Mouse (Mus musculus): Measurements from ENCODE around the gene Jade1.

Jade1 gene

DNA sequence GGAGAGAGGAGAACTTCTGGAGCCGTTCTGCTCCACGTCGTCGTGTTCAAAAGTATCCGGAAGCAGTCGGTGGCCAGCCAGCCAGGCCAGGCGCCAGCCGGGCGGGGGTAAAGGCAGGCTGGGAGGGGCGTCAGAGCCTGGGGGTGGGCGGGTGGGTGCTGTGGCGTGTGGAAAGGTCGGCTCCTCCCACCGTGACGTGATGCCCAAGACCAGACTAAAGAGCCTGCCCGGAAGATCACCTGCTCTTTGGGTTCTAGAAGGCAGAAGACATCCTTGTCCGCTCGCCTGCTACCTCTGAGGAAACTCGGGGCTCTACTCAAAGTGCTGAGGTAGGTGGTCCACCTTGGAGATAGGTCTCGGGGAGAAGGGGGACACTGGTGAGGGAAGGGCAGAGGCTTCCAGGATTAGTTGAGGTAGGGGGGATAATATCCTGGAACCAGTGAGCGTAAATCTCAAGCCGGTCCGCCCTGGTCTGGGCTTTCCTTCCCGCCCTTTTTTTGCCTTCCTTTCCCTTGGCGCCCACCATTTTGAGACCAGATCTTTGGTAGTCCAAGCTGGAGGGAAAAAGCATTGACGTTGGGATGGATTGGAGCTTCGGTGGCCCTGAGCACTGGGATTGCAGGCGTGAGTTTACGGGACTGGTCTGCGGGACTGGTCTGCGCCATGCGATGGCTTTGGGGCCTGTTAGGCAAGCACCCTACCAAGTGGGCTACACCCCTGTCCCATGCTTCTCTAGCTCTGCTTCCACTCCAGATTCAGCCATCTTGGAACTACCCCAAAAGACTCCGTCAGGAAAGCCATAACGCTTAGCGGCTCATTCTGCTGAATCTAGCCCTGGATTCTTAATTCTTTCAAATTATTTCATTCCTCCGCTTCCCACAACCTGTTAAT is at the start of gene Jade1:
TSS of gene Jade1 (plus strand) at position 241 of the 891 bp plus-strand sequence.
- DNase-seq (ENCODE audit: low spot score in 2 of 2) = no peak

- DNase-seq (ENCODE audit: low spot score in 2 of 2) = no peak
Observed at GRCm38 (mm10) chr3:41509441-41509840, 46.1 kb upstream of the Jade1 start.

DNA sequence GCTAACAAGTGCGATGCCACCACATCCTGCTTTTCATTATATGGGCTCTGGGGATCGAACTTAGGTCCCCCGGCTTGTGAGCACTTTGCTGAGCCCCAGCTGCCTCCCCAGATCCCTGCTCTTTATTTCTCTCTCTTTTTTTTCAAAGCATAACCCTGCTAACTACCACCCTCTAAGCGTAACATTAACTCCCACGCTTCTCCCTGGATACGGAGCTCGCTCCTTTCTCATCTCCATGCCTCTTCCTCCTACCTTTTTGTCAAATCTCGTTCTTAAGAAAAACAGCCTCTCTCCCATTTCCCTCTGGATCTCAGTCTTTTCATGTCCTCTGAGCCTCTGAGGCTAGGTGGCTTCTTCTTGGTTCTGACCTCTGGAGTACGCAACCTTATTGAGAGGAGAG is 45.3 kb upstream of the Jade1 start:
- DNase-seq (ENCODE audit: low spot score in 2 of 2) = no peak

- DNase-seq (ENCODE audit: low spot score in 2 of 2) = no peak
Observed at GRCm38 (mm10) chr3:41510750-41511149, 44.8 kb upstream of the Jade1 start.

DNA sequence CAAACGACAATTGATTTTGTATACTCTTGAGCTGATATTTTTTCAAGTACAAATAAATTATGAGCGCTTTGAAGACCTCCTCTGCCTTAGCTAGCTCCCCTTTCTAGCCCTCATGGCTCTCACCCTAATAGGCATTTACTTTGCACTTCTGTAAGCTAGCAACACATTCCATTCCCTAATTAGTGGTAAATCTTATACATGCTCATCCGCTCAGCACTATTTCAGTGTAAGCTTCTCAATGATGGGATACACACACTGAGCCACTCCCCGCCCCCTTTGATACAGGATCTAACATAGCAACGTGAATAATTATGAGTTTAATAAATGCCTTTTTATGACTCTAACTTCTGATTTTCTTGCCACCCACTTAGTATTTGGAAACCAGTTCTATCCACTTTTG is 41.5 kb upstream of the Jade1 start:
- no peak for DNase-seq (ENCODE audit: low spot score in 2 of 2)

DNA sequence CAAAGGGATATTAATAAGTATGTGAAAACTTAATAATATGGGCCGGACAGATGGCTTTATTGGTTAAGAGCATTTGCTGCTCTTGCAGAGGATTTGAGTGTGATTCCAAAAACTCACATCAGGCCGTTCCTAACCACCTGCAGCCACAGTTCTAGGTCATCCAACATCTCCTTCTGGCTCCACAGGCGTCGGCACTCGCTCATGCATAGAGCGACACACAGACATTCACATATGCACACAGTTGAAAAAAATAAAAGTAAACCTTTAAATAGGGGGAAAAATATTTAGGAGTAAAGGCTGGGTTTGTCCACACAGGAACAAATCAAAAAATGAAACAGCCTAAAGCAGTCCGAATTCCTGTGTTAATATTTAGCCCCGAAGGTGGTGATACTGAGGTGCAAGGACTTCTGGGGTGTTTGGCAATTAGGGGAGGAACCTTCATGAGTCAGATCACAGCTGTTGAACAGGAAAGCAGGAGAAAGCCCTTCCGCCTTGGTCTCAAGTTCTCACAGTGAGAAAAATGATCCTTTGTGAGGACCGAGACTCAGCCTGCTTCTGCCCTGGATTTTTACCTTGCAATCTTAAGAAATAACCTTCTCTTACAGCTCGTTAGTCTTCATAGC is 40.7 kb upstream of the Jade1 start:
- DNase-seq (ENCODE audit: low spot score in 2 of 2) = no peak

DNA sequence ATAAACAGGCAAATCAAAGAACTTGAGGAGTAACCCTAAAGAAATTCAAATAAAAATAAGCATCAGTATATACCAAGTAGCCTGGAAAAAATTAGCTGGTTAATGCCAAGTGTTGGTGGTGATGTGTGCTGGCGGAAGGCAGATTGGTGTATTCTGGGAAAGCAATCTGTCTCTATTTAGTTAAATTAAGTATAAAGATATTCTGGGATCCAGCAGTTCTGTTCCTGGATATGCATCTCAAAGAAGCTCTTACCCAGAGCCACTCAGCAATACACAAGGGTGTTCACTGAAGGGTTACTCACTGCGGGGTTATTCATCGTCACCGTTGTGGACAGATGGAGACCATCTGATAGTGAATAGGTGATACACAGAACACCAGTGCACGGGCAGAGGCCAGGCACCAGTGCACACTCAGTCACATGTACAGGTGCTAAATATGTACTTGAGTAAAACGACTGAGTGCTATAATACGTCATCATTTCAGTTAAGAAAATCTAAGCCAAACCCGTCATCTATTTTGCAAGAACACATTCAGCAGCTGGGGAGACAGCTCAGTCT is 38.5 kb upstream of the Jade1 start:
- DNase-seq (ENCODE audit: low spot score in 2 of 2) = no peak

GRCm38 (mm10) chr3:41520925-41521324 is 34.6 kb upstream of the Jade1 start:
- no peak for DNase-seq (ENCODE audit: low spot score in 2 of 2)

GRCm38 (mm10) chr3:41521733-41522132 is 33.8 kb upstream of the Jade1 start:
- no peak for DNase-seq (ENCODE audit: low spot score in 2 of 2)

DNA sequence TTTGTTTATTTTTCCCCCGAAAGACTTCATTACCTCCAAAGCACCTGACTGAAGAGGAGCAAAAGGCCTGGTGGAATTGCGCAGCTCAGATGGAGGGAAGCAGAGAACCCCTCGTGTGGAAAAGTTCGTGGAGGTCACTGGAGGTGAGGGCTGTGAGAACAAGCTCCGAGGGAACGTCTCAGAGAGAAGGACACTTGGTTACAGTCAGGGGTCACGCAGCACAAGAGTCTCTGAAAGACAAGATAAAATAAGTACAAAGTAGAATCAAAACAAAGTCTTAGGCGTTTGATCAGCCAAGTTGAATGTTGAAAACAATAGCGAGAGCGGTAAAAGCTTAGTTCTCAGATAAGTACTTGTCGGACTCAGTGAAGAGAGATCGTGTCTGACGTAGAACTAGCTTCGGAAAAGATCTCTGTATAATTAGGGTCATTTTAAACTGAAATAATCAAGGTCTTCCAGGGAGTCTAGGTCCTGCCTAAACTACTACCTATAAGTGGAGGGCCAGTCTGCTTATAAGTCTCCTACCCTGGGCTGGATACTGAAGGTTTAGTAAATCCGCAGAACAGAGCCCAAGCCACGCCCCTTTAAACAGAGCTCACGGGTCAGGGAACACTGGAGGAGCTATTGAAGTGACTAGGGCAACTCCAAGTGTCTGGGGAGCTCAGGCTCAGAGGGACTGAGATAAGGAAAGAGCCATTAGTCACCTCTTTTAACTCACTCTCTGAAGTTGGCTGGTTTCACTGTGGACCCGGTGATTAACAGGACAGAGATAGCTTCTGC is 33.1 kb upstream of the Jade1 start:
- DNase-seq (ENCODE audit: low spot score in 2 of 2) = no peak

GRCm38 (mm10) chr3:41523006-41523375 is 32.5 kb upstream of the Jade1 start:
- no peak for DNase-seq (ENCODE audit: low spot score in 2 of 2)

DNA sequence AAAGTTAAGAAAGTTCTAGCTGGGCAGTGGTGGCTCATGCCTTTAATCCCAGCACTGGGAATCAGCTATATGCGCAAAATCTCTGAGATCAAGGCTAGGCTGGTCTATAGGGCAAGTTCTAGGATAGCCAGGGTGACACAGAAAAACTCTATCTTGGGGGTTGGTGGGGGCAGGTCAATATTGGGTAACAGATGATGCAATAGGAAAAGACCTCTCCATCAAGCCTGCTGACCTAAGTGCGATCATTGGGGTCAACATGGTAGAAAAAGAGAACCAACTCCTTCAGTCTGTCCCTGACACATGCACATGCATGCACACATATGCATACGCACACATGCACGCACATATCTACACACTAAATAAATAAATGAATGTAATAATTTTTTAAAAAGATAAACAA is 32.1 kb upstream of the Jade1 start:
- DNase-seq (ENCODE audit: low spot score in 2 of 2) = no peak

- no peak for DNase-seq (ENCODE audit: low spot score in 2 of 2)
Observed at GRCm38 (mm10) chr3:41528291-41528969, 27.1 kb upstream of the Jade1 start.

GRCm38 (mm10) chr3:41530156-41530555 is 25.4 kb upstream of the Jade1 start:
- no peak for DNase-seq (ENCODE audit: low spot score in 2 of 2)

GRCm38 (mm10) chr3:41531541-41531940 is 24.0 kb upstream of the Jade1 start:
- DNase-seq (ENCODE audit: low spot score in 2 of 2) = no peak

- no peak for DNase-seq (ENCODE audit: low spot score in 2 of 2)
Observed at GRCm38 (mm10) chr3:41532109-41532508, 23.4 kb upstream of the Jade1 start.

- no peak for DNase-seq (ENCODE audit: low spot score in 2 of 2)
Observed at GRCm38 (mm10) chr3:41533660-41534059, 21.9 kb upstream of the Jade1 start.

GRCm38 (mm10) chr3:41537957-41538356 is 17.6 kb upstream of the Jade1 start:
- DNase-seq (ENCODE audit: low spot score in 2 of 2) = no peak

DNA sequence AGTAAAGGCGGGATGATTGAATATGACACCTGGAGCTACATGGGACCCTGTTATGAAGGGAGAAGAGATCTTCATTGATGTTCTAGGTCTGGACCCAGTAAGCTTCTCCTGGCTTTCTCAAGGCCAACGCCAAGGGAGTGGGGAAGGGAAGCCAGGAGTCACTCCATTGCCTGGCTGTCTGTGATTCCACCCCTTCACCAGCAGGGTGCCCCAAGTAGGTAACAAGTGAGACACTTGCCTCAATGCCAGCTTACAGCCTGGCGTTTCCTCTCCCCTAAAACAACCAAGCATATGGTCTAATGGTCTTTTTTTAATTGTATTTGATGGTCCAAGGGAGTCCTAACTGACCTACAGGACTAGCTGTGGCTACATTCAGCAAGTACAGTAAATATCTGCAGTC is 14.2 kb upstream of the Jade1 start:
- DNase-seq (ENCODE audit: low spot score in 2 of 2) = no peak

DNA sequence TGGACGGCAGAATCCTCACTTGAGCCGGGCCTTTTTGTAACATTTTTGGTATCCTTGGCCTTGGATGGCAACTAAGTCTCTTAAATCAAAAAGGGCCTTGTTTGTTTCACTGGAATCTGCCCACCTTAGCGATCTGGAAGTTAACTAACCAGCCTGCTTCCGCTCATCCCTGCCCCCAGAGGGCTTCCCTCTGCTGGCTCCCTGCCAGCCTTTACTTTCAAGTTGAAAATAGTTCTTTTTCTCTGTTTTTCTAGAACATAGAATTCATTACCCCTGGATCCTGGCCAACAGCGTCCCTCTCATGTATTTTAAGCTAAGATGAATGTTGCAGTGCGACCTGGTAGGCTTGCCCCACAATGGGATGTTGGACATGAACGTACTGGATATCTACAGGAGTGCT is 11.1 kb upstream of the Jade1 start:
- peak in 1 of 2 experiments; percentile 10 for DNase-seq (ENCODE audit: low spot score in 2 of 2)

DNA sequence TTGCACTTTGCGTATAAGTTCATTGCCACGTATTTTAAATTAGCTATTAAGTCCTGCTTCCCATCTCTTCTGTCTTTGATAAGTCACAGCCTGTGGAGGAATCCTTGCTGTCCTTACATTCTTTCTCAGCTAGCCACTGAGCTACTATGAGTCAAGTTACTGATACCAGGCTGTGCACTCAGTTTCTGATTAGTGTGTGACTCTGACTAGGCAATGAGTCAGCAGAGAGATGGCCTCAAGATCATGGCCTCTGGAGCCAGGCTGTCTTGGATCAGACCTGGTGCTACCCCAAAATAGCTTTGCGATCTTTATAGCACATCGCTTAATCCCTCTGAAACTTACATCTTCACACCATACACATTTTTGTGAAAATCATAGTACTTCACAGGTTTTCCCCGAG is 8.2 kb upstream of the Jade1 start:
- no peak for DNase-seq (ENCODE audit: low spot score in 2 of 2)

DNA sequence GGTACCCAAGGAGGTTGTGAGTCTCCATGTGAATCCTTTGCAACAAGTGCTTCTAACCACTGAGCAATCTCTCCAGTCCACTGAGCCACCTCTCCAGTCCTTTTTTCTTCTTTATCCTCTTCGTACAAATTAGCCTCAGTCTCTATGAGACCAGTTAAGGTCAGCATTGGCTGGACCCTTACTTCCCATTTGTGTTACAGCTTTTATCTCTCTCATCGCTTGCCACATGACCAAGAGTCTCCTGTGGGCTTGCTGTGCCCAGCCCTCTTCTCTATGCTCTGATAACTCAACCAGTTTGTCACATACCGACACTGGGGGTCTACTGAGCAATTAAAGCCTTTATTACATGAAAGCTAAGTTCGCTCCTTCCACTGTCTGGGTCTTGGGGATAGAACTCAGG is 7.3 kb upstream of the Jade1 start:
- no peak for DNase-seq (ENCODE audit: low spot score in 2 of 2)

Data from frontal cortex, postnatal 10 days (tissue).